Mouse (Mus musculus) heart, embryonic 15.5 days (tissue): ENCODE measurements around the gene Pakap. TPM values are rescaled to one million over a fixed set of nuclear protein-coding genes. Genes with fewer than 3 reads are reported as not detected.

ENCODE experiments used
- ATAC-seq: fragments of 200-750 bp; cut with Nextera tagmentation; replicated peaks from 2 replicates; pipeline ENCODE4 v1.8.0; 2017; ENCODE audit warnings: low read depth, moderate TSS enrichment; ENCODE audit not compliant: insufficient number of reproducible peaks, insufficient read depth, low FRiP score
- H3K27ac ChIP-seq: fragments of 300-500 bp; sonication (generic); 2 replicates; pipeline ENCODE4 v1.5.1; 2015; ENCODE audit warnings: mild to moderate bottlenecking, inconsistent platforms
- H3K27me3 ChIP-seq: fragments of 300-500 bp; sonication (generic); 2 replicates; pipeline ENCODE4 v1.6.1; 2015; ENCODE audit warnings: inconsistent platforms
- H3K36me3 ChIP-seq: fragments of 300-500 bp; sonication (generic); 2 replicates; pipeline ENCODE4 v1.6.1; 2015; ENCODE audit warnings: mild to moderate bottlenecking, inconsistent platforms
- H3K4me1 ChIP-seq: fragments of 300-500 bp; sonication (generic); replicated peaks from 2 replicates; pipeline ENCODE4 v1.6.1; 2015; ENCODE audit warnings: inconsistent platforms
- H3K4me2 ChIP-seq: fragments of 300-500 bp; sonication (generic); 2 replicates; pipeline ENCODE4 v1.6.1; 2015; ENCODE audit warnings: inconsistent platforms, mild to moderate bottlenecking, moderate library complexity
- H3K4me3 ChIP-seq: fragments of 300-500 bp; sonication (generic); 2 replicates; pipeline ENCODE4 v1.5.1; 2015; ENCODE audit warnings: mild to moderate bottlenecking, inconsistent platforms
- H3K9ac ChIP-seq: fragments of 300-500 bp; sonication (generic); 2 replicates; pipeline ENCODE4 v1.6.1; 2015; ENCODE audit warnings: mild to moderate bottlenecking, inconsistent platforms
- H3K9me3 ChIP-seq: fragments of 300-500 bp; sonication (generic); replicated peaks from 2 replicates; pipeline ENCODE4 v1.6.1; 2016; ENCODE audit warnings: inconsistent platforms
- WGBS: fragments of 180-500 bp; shearing (Covaris S2); methylation state at CpG from one replicate; pipeline ENCODE4 v1.1.7; 2015; ENCODE audit warnings: mixed read lengths; 5-methylcytosine and 5-hydroxymethylcytosine counted together
- polyA plus RNA-seq: library from polyadenylated mRNA; unstranded; fragments of >200 nt; fragmentation: Nextera tagmentation; extraction: Ambion mirVana; gene quantifications from 2 replicates; pipeline ENCODE4 v1.2.1, GENCODE M21; 2015

Gene Pakap
- polyA plus RNA-seq, 1 experiment from 2014 or later: 57.8 TPM

DNA sequence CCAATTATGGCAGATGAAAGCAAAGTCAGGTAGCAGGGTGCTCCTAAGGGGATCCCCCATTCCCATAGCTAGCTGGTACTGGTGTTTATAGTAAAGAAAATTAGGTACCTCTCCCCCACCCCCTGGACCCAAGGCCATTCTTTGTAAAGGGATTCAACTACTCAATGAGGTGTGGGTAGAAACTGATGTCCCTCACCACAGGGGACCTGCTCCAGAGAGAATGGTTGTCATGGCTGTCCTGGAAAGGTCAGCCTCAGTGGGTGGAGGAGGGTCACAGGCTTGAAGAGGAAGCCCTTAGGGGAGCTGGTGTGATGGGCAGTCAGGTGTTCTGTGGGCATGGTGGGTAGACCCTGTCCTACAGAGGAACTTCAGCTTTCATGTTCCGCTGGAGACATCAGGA is 352.5 kb downstream of the Pakap start:
- 85% methylated on average over 1 of the region's 1 CpGs for WGBS
- H3K9me3 ChIP-seq: no peaks in the 10 kb centered on the region
- H3K4me3 ChIP-seq: no peak overlapping the region
- no peak overlapping the region for H3K9ac ChIP-seq
- peaks cover 14% of the 10 kb centered on the region for H3K4me1 ChIP-seq
- no peak for ATAC-seq
- no peaks in the 10 kb centered on the region for H3K27me3 ChIP-seq
- no peak overlapping the region for H3K27ac ChIP-seq
- H3K36me3 ChIP-seq: no peaks in the 10 kb centered on the region
- no peak overlapping the region for H3K4me2 ChIP-seq

DNA sequence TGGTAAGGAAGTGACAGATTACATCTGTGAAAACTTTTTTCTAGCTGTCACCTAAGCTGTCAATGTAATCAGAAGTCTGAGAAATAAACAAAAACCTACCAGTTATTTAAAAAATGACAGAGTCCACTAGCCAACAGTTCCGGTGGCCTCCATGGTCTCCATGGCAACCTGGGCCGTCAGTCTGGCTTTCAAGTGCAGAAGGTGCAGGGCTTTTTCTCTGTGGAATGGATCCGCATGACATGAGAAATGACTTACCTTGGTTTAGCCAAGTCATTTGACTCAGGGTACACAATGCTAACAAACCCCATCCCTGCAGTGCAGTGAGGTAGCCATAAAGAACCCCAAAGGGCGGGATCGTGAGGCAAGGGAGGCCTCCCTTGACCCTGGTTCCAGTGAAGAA is 354.2 kb downstream of the Pakap start:
- Histone ChIP-seq H3K4me1 (no peaks in the 10 kb centered on the region), H3K4me3 (no peak overlapping the region), H3K9ac (no peak overlapping the region), H3K27ac (no peak overlapping the region), H3K9me3 (no peaks in the 10 kb centered on the region), H3K36me3 (no peaks in the 10 kb centered on the region), H3K27me3 (no peaks in the 10 kb centered on the region), H3K4me2 (no peak overlapping the region)
- WGBS: 58% methylated on average over 5 of the region's 5 CpGs
- no peak for ATAC-seq

DNA sequence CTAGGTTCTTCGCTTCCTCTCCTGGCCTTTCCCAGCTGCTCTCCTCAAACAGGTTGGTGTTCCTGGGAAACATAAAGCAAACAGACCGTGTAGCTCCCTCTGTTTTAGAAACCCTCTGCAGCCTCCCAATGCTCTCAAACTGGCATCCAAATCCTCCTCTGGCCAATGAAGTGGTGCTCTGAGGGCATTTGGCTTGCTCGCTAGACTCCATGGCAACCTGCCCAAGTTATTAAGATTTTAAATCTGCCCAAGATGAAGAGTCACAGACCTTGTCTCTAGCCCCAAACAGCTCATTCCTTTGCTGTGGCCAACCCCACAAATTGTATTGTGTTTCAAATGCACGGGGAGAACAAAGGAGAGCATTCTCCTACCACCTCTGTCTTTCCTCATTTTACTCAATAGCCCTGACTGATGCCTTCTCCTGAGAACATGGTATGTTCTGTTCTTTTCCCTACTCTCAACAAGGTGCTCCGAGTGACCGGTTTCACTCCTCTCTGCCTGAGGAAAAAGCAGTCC is 356.6 kb downstream of the Pakap start:
- Histone ChIP-seq H3K4me1 (no peaks in the 10 kb centered on the region), H3K36me3 (no peaks in the 10 kb centered on the region), H3K4me2 (no peak overlapping the region), H3K27ac (no peak overlapping the region), H3K9me3 (no peaks in the 10 kb centered on the region), H3K27me3 (no peaks in the 10 kb centered on the region), H3K4me3 (no peak overlapping the region), H3K9ac (no peak overlapping the region)
- ATAC-seq: no peak
- 75% methylated on average over 6 of the region's 6 CpGs for WGBS

DNA sequence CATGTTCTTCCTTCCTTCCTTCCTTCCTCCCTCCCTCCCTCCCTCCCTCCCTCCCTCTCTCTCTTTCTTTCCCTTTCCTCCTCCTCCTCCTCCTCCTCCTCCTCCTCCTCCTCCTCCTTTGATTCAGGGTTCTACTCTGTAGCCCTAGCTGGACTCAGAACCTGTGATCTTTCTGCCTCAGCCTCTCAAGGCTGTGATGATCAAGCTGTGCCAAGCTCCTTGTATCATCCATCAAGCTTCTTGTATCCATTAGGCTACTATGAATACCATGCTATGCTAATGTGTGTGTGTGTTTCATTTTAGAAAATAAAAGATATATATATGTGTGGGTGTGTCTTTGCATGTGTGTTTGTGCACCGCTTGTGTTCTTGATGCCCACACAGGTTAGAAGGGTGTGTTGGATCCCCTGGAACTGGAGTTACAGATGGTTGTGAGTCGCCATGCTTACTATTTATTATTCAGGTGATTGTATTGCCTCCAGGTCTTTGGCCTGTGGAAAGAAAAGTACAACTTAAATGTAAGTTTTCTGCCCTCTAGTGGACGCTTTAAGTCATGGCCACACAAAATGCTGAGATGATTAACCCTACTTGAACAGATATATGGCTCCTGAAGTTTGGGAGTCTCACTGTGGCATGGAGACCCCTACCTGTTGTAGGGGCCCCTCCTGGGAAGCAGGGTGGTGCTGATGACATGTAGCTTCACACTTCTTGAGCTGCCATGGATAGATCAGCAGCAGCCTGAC is 359.7 kb downstream of the Pakap start:
- 26% methylated on average over 3 of the region's 3 CpGs for WGBS
- no peak for ATAC-seq
- no peaks in the 10 kb centered on the region for H3K36me3 ChIP-seq
- H3K9me3 ChIP-seq: no peaks in the 10 kb centered on the region
- no peaks in the 10 kb centered on the region for H3K4me1 ChIP-seq
- no peak overlapping the region for H3K4me2 ChIP-seq
- H3K4me3 ChIP-seq: no peak overlapping the region
- no peak overlapping the region for H3K9ac ChIP-seq
- no peak overlapping the region for H3K27ac ChIP-seq
- H3K27me3 ChIP-seq: no peaks in the 10 kb centered on the region

DNA sequence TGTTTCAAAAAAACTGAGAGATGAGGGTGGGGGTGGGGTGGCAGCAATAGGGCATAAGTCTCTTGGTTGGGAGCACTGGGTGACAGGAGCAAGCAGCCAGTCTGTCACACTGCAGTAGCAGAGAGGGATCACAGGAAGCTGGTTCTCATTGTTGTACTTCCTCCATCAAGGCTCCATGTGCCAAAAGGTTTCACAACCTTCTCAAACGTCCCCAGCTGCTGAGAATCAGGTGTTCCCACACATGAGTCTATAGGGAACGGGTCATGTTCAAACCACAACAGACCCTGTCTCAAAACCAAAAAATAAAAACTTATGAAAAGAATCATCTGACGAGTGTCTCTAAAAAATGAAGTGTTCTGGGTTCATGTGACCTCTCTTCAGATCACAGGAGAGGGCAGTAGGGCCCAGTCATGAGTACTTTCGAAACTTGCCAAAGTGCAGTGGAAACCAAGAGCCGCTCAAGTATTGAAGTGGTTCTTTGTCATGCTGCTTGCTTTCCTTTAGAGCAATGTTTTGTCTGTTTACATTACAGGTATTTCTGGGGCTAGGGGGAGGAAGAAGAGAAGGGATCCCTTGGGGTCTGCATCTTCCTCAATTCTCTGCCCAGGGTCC is 362.7 kb downstream of the Pakap start:
- ATAC-seq: no peak

DNA sequence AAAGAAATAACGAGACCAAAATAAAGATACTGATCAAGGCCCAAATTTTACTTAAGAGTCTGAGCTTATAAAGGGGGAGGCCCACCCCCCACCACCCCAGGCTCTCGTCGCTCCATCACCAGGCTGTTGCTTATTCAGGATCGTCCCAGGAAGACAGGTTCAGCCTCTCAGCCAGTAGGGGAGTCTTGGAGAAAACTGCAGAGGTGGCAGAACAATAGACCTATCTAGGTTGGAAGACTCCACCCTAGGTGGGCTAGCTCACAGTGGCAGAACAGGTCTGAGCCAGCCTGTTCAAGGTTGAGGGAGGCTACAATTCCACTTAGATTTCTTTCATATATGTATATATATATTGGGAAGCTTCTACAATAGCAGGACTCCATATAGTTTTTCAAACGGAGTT is 366.2 kb downstream of the Pakap start:
- whole genome bisulfite sequencing: 66% methylated on average over 5 of the region's 5 CpGs
- Histone ChIP-seq H3K36me3 (no peaks in the 10 kb centered on the region), H3K4me2 (no peak overlapping the region), H3K27ac (no peak overlapping the region), H3K4me1 (no peaks in the 10 kb centered on the region), H3K9ac (no peak overlapping the region), H3K9me3 (no peaks in the 10 kb centered on the region), H3K27me3 (no peaks in the 10 kb centered on the region), H3K4me3 (no peak overlapping the region)
- no peak for ATAC-seq

More for the DNA sequence above, 362.7 kb downstream of the Pakap start:
- H3K36me3 ChIP-seq: no peaks in the 10 kb centered on the region
- H3K4me2 ChIP-seq: no peak overlapping the region
- H3K27me3 ChIP-seq: no peaks in the 10 kb centered on the region
- 63% methylated on average over 5 of the region's 5 CpGs for WGBS
- no peak overlapping the region for H3K27ac ChIP-seq
- no peaks in the 10 kb centered on the region for H3K4me1 ChIP-seq
- no peak overlapping the region for H3K9ac ChIP-seq
- H3K4me3 ChIP-seq: no peak overlapping the region
- no peaks in the 10 kb centered on the region for H3K9me3 ChIP-seq

DNA sequence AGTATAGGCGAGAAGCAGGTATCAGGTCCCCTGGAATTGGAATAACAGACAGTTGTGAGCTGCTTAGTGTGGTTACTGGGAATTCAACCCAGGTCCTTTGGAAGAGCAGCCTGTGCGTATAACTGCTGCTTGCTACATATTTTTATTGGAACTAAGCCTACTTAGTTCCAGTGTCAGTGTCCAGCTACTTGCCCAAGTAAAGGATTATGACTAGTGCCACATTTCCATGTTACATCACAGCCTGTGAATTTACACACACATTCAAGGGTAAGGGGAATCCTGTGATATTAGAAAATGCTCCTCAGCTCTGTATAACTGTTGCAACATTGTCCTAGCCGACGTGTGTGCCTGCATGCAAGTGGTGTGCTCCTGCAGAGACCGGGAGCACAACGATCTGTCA is 369.3 kb downstream of the Pakap start:
- H3K4me3 ChIP-seq: no peak overlapping the region
- no peak overlapping the region for H3K27ac ChIP-seq
- no peaks in the 10 kb centered on the region for H3K9me3 ChIP-seq
- no peak overlapping the region for H3K9ac ChIP-seq
- no peak for ATAC-seq
- no peak overlapping the region for H3K4me2 ChIP-seq
- no peaks in the 10 kb centered on the region for H3K36me3 ChIP-seq
- no peaks in the 10 kb centered on the region for H3K4me1 ChIP-seq
- H3K27me3 ChIP-seq: no peaks in the 10 kb centered on the region
- WGBS: 77% methylated on average over 6 of the region's 6 CpGs

DNA sequence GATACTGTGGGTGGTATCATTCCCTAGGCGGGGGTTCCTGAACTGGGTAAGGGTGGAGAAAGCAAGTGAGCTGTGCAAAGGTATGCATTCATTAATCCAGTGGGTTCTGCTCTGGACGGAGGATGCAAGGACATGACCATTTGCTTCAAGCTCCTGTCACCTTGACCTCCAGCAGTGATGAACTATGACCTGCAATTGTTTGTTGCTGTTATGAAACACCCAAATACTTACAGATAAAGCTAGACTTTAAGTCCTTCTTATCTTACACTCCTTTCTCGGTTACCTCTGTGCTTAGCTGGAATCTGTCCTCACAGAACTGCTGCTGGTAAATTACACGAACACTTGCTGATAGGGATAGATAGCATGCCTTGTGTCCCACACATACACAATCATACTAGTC is 372.7 kb downstream of the Pakap start:
- H3K9me3 ChIP-seq: no peaks in the 10 kb centered on the region

DNA sequence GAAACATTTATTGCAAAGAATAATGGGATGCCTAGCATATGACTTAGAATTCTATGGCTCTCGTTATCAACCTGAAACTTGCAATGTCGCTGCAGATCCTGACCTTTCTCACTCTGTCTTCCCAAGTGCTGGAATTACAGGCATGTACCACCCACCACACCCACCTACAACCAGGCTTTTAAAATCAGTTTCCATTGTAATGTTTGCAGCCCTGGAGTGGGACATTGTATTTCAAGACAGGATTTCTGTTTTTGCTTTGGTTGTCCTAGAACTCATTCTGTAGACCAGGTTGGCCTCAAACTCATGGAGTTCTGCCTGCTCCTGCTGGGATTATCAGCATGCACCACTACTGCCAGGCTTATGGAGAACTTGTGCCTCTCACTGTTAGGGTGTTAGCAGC is 374.9 kb downstream of the Pakap start:
- Histone ChIP-seq H3K27ac (no peak overlapping the region), H3K9ac (no peak overlapping the region), H3K9me3 (no peaks in the 10 kb centered on the region), H3K4me3 (no peak overlapping the region), H3K4me2 (no peak overlapping the region), H3K36me3 (peaks cover 37% of the 10 kb centered on the region), H3K4me1 (no peaks in the 10 kb centered on the region), H3K27me3 (no peaks in the 10 kb centered on the region)
- 72% methylated on average over 2 of the region's 2 CpGs for WGBS
- ATAC-seq: no peak

More for the DNA sequence above, 372.7 kb downstream of the Pakap start:
- Histone ChIP-seq H3K4me2 (no peak overlapping the region), H3K4me1 (no peaks in the 10 kb centered on the region), H3K27ac (no peak overlapping the region), H3K4me3 (no peak overlapping the region), H3K27me3 (no peaks in the 10 kb centered on the region), H3K36me3 (peaks cover 23% of the 10 kb centered on the region), H3K9ac (no peak overlapping the region)
- no peak for ATAC-seq
- WGBS: 60% methylated on average over 4 of the region's 4 CpGs

Other genes with a start within 250 kb of the Pakap start
- 14.0 and 20.2 TPM in 2 replicates for gene Palm2, start 133.9 kb upstream of the Pakap start, polyA plus RNA-seq
- 40.0 and 48.5 TPM in 2 replicates for gene Akap2, start 149.5 kb downstream of the Pakap start, polyA plus RNA-seq